12 mouse cellular contexts compared by ENCODE assay signal in the genomic region with DNA sequence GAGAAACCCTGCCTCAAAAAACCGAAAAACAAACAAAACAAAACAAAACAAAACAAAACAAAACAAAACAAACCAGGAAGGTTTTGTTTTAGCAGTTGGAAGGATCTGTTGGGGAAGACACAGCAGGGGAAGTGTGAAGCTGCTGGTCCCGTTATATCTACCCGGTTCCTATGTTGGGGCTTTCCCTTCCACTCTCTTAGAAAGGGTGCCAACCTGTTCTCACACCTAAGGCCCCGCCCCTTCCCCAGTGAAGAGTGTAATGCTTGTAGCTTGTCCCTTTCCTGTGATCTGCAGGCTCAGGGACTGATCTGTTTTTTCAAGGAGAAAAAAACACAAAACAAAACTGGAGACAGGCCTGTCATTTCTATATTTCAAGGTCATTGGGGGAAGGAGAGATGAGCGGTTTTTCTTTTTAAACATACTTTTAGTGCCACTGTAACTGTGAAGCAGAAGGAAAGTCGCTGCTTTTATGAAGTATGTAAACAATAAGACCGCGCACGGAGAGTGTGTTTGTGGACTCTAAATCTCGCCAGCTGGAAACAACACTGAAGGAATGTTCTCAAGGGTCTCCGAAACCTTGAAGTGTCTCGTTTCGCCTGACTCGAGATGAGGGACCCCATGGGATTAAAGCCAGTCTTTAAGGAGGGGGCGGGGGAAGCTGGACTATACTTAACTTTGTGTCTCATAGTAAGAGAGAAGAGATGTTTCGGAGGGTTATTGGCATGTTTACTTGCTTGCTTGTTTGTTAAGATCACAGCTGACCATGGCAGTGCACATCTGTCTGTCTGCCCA.
DNase-seq lines count a peak whose midpoint lies in the region; ATAC-seq and TF ChIP-seq lines count a peak whose summit lies in the region.
"Had no signal": no experiment of that assay in that cellular context is flagged by ENCODE, and none has a peak within 500 bp of the region (broad histone marks: within the 10 kb centered on the region; RNA-seq: fewer than 3 reads in every experiment).

No protein-coding gene starts in this region.

- peak; percentile 65 for ATAC-seq in lung, embryonic 14.5 days (ENCODE audit: insufficient read depth)
- ATAC-seq in embryonic facial prominence, embryonic 11.5 days (replicated peaks; ENCODE audit: insufficient number of reproducible peaks, low FRiP score, low TSS enrichment, low read depth): no peak
- ATAC-seq: liver, embryonic 12.5 days had no signal

- H3K9ac ChIP-seq in lung, embryonic 14.5 days: no peak overlapping the region
- H3K9ac ChIP-seq in embryonic facial prominence, embryonic 11.5 days (replicated peaks; ENCODE audit: low read length): no peak overlapping the region
- H3K9ac ChIP-seq: hindbrain, embryonic 14.5 days; liver, embryonic 12.5 days had no signal

- H3K4me3 ChIP-seq in lung, embryonic 14.5 days (ENCODE audit: low read depth, low read length): no peak overlapping the region
- H3K4me3 ChIP-seq in lung, adult 2 months (replicated peaks; ENCODE audit: extremely low read depth, low read depth, low read length): no peak overlapping the region
- H3K4me3 ChIP-seq in embryonic facial prominence, embryonic 11.5 days (ENCODE audit: low read depth, low read length): no peak overlapping the region
- H3K4me3 ChIP-seq: erythroblast, embryonic 14.5 days; liver, embryonic 12.5 days had no signal

- H3K9me3 ChIP-seq in lung, embryonic 14.5 days (ENCODE audit: low read depth, low read length): no peaks in the 10 kb centered on the region
- H3K9me3 ChIP-seq in embryonic facial prominence, embryonic 11.5 days (replicated peaks; ENCODE audit: control insufficient read depth, low read length): no peaks in the 10 kb centered on the region
- H3K9me3 ChIP-seq: liver, embryonic 12.5 days had no signal

- 0 out of 2 replicates have a peak, but pooled peaks cover 3% of the 10 kb centered on the region for H3K4me1 ChIP-seq in lung, embryonic 14.5 days (ENCODE audit: insufficient read depth)
- H3K4me1 ChIP-seq in lung, adult 2 months (ENCODE audit: control insufficient read depth, insufficient read depth, low read length): no peaks in the 10 kb centered on the region
- peaks cover 3% of the 10 kb centered on the region for H3K4me1 ChIP-seq in embryonic facial prominence, embryonic 11.5 days (ENCODE audit: control insufficient read depth, insufficient read depth, low read length)

- peak overlapping the region; percentile 51; the same call in 1 of the 2 replicates for H3K27ac ChIP-seq in lung, embryonic 14.5 days (ENCODE audit: low read depth)
- peak overlapping the region; percentile 38; the same call in 1 of the 2 replicates for H3K27ac ChIP-seq in embryonic facial prominence, embryonic 11.5 days (replicated peaks; ENCODE audit: low read depth, low read length)
- H3K27ac ChIP-seq: hindbrain, embryonic 14.5 days; liver, embryonic 12.5 days had no signal

- H3K4me2 ChIP-seq in lung, embryonic 14.5 days: peak overlapping the region; percentile 38; the same call in 1 of the 2 replicates
- H3K4me2 ChIP-seq in embryonic facial prominence, embryonic 11.5 days (ENCODE audit: low read depth, low read length): no peak overlapping the region
- H3K4me2 ChIP-seq: hindbrain, embryonic 14.5 days; liver, embryonic 12.5 days had no signal

- WGBS in lung, embryonic 14.5 days: 17% methylated on average over 16 of the region's 16 CpGs
- WGBS in lung, adult 2 months: 42% methylated on average over 16 of the region's 16 CpGs
- 44% methylated on average over 16 of the region's 16 CpGs for WGBS in embryonic facial prominence, embryonic 11.5 days

- TF ChIP-seq CTCF in lung, embryonic 14.5 days (IDR thresholded peaks at IDR 0.05; ENCODE audit: low read depth): no peak
- TF ChIP-seq CTCF in lung, adult 2 months (IDR thresholded peaks at IDR 0.05; ENCODE audit: insufficient read depth, low read length): no peak

- TF ChIP-seq POLR2A in lung, adult 2 months (IDR thresholded peaks at IDR 0.05; ENCODE audit: borderline replicate concordance, extremely low read depth, low read depth, low read length): no peak

- no peaks in the 10 kb centered on the region for H3K27me3 ChIP-seq in lung, embryonic 14.5 days (ENCODE audit: insufficient read depth, low read length)
- no peaks in the 10 kb centered on the region for H3K27me3 ChIP-seq in embryonic facial prominence, embryonic 11.5 days (ENCODE audit: control insufficient read depth, insufficient read depth, low read length)
- H3K27me3 ChIP-seq: liver, embryonic 12.5 days had no signal

- no peaks in the 10 kb centered on the region for H3K36me3 ChIP-seq in lung, embryonic 14.5 days (ENCODE audit: insufficient read depth)
- H3K36me3 ChIP-seq in embryonic facial prominence, embryonic 11.5 days (replicated peaks; ENCODE audit: control insufficient read depth, insufficient read depth, low read depth, low read length): no peaks in the 10 kb centered on the region
- H3K36me3 ChIP-seq: liver, embryonic 12.5 days had no signal

- DNase-seq in lung, embryonic 14.5 days: peak; percentile 80
- DNase-seq in lung, adult 2 months: no peak
- peak; percentile 49 for DNase-seq in CD4-positive, CD25-positive, alpha-beta regulatory T cell, adult 2 months (ENCODE audit: low read depth, low spot score)
- DNase-seq in embryonic facial prominence, embryonic 11.5 days (ENCODE audit: low spot score): peak; percentile 47
- DNase-seq in lung, postnatal 36 days: peak; percentile 47
- no peak for DNase-seq in urinary bladder, adult 2 months (ENCODE audit: low spot score)
- no peak for DNase-seq in yolk sac, embryonic 10.5 days (ENCODE audit: low spot score)
- DNase-seq in urinary bladder, postnatal 25 days (ENCODE audit: low spot score): no peak
- DNase-seq: midbrain, embryonic 14.5 days had no signal

Comparison
In these comparisons a context has a peak if more than half of its experiments do, and no peak if none do; other contexts are left out.
1. DNase-seq: peak in lung, embryonic 14.5 days (single experiment), CD4-positive, CD25-positive, alpha-beta regulatory T cell, adult 2 months (single experiment), embryonic facial prominence, embryonic 11.5 days (single experiment) and lung, postnatal 36 days (single experiment); none in lung, adult 2 months (single experiment), urinary bladder, adult 2 months (single experiment), yolk sac, embryonic 10.5 days (single experiment) and urinary bladder, postnatal 25 days (single experiment).